Mouse (Mus musculus) kidney, adult 2 months (tissue): ENCODE data around the gene Srp14.

Experiments
- CTCF ChIP-seq: fragments of 200-500 bp; conservative IDR thresholded peaks from 2 replicates; pipeline ENCODE4 v1.5.1; 2011; ENCODE audit warnings: low read depth, mild to moderate bottlenecking, control low read depth, low read length, moderate library complexity, mixed read lengths; ENCODE audit not compliant: insufficient read depth, insufficient read length
- POLR2A ChIP-seq: fragments of 200-500 bp; IDR thresholded peaks from one replicate; pipeline ENCODE4 v1.6.1; 2011; ENCODE audit warnings: low read depth, low read length, control low read depth

DNA sequence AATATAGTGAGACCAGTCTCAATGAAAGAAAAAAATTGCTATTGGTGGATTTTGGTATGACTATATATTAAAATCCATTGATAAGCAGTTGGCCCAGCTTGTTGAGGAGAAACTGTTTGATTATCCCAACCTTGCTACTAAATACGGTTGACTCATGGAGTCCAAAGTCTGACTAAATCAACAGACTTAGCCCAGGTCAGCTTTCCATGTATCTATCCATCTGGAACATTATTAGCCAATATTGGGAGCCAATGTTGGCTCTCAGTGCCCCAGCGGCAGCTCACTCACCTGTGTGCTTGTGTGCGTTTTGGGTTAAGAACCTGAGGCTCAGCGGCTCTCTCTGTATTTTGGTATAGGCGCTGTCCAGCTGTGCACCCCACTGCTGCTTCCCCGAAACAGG is 28.5 kb downstream of the Srp14 start:
- TF ChIP-seq CTCF (no peak), POLR2A (no peak)
